Mouse (Mus musculus): Measurements from ENCODE around the gene Bola1. TPM values are rescaled to one million over a fixed set of nuclear protein-coding genes. Genes with fewer than 3 reads are reported as not detected.
"Not testable (repeated sequence)": the region's sequence is repeated elsewhere in the genome, so short reads cannot be mapped to it uniquely, and the experiment has no call there.

The Bola1 gene
- polyA plus RNA-seq, 1 experiment from 2014 or later, result 47.5 TPM

- H3K4me3 ChIP-seq (ENCODE audit: low read depth, low read length), result no peak overlapping the region
- peak overlapping the region; percentile 67; the same call in 1 of the 2 replicates for H3K4me2 ChIP-seq
- H3K9ac ChIP-seq (ENCODE audit: low read depth, low read length), result no peak overlapping the region
- no peaks in the 10 kb centered on the region for H3K36me3 ChIP-seq (ENCODE audit: control insufficient read depth, insufficient read depth, low read length)
- no peak overlapping the region for H3K27ac ChIP-seq (ENCODE audit: low read depth, low read length)
- H3K27me3 ChIP-seq (ENCODE audit: control insufficient read depth, insufficient read depth, low read length), result no peaks in the 10 kb centered on the region
- peaks cover 31% of the 10 kb centered on the region for H3K4me1 ChIP-seq (ENCODE audit: control insufficient read depth, insufficient read depth, low read length)
- 93% methylated on average over 4 of the region's 4 CpGs for WGBS (ENCODE audit: insufficient replicate concordance)
- ATAC-seq (replicated peaks; ENCODE audit: insufficient number of reproducible peaks, low FRiP score, low TSS enrichment), result no peak
- no peaks in the 10 kb centered on the region for H3K9me3 ChIP-seq (replicated peaks; ENCODE audit: control insufficient read depth, low read length)
Measured at GRCm38 (mm10) chr3:96222774-96223173, 3.3 kb upstream of the Bola1 start.

GRCm38 (mm10) chr3:96221640-96222038 is 2.1 kb upstream of the Bola1 start:
- 35% methylated on average over 9 of the region's 9 CpGs for WGBS (ENCODE audit: insufficient replicate concordance)
- no peak for ATAC-seq (replicated peaks; ENCODE audit: insufficient number of reproducible peaks, low FRiP score, low TSS enrichment)
- H3K36me3 ChIP-seq (ENCODE audit: control insufficient read depth, insufficient read depth, low read length), result no peaks in the 10 kb centered on the region
- no peaks in the 10 kb centered on the region for H3K9me3 ChIP-seq (replicated peaks; ENCODE audit: control insufficient read depth, low read length)
- no peaks in the 10 kb centered on the region for H3K27me3 ChIP-seq (ENCODE audit: control insufficient read depth, insufficient read depth, low read length)
- H3K9ac ChIP-seq (ENCODE audit: low read depth, low read length), result peak overlapping the region; percentile 97
- peak overlapping the region; percentile 67 for H3K4me2 ChIP-seq
- H3K4me3 ChIP-seq (ENCODE audit: low read depth, low read length), result peak overlapping the region; percentile 66
- peaks cover 31% of the 10 kb centered on the region for H3K4me1 ChIP-seq (ENCODE audit: control insufficient read depth, insufficient read depth, low read length)
- peak overlapping the region; percentile 99 for H3K27ac ChIP-seq (ENCODE audit: low read depth, low read length)

GRCm38 (mm10) chr3:96220765-96221639 is 1.5 kb upstream of the Bola1 start, which contains the start of the genes Hist2h2ac and Hist2h2be:
Gene Hist2h2ac (minus strand): TSS chr3:96220880.
Gene Hist2h2be (plus strand): TSS chr3:96221119.
- H3K9ac ChIP-seq (ENCODE audit: low read depth, low read length), result peak within 1 kb of the TSS; percentile 97
- peaks cover 28% of the 10 kb centered on the region for H3K4me1 ChIP-seq (ENCODE audit: control insufficient read depth, insufficient read depth, low read length)
- ATAC-seq (replicated peaks; ENCODE audit: insufficient number of reproducible peaks, low FRiP score, low TSS enrichment), result peak; percentile 85
- peak within 1 kb of the TSS; percentile 99 for H3K27ac ChIP-seq (ENCODE audit: low read depth, low read length)
- H3K27me3 ChIP-seq (ENCODE audit: control insufficient read depth, insufficient read depth, low read length), result no peaks in the 10 kb centered on the region
- under 1% methylated on average over 43 of the region's 43 CpGs for WGBS (ENCODE audit: insufficient replicate concordance)
- no peaks in the 10 kb centered on the region for H3K9me3 ChIP-seq (replicated peaks; ENCODE audit: control insufficient read depth, low read length)
- H3K36me3 ChIP-seq (ENCODE audit: control insufficient read depth, insufficient read depth, low read length), result no peaks in the 10 kb centered on the region
- peak within 1 kb of the TSS; percentile 67 for H3K4me2 ChIP-seq
- peak within 1 kb of the TSS; percentile 66 for H3K4me3 ChIP-seq (ENCODE audit: low read depth, low read length)

GRCm38 (mm10) chr3:96220131-96220764 is 739 bp upstream of the Bola1 start:
- 0 out of 2 replicates have a peak, but pooled peaks have one; percentile 12 for ATAC-seq (replicated peaks; ENCODE audit: insufficient number of reproducible peaks, low FRiP score, low TSS enrichment)
- WGBS (ENCODE audit: insufficient replicate concordance), result under 1% methylated on average over 24 of the region's 47 CpGs
- H3K4me1 ChIP-seq (ENCODE audit: control insufficient read depth, insufficient read depth, low read length), result peaks cover 23% of the 10 kb centered on the region
- H3K9me3 ChIP-seq (replicated peaks; ENCODE audit: control insufficient read depth, low read length); H3K27me3 ChIP-seq (ENCODE audit: control insufficient read depth, insufficient read depth, low read length); H3K36me3 ChIP-seq (ENCODE audit: control insufficient read depth, insufficient read depth, low read length): not testable (repeated sequence)
- H3K4me3 ChIP-seq (ENCODE audit: low read depth, low read length), result peak overlapping the region; percentile 66
- H3K9ac ChIP-seq (ENCODE audit: low read depth, low read length), result peak overlapping the region; percentile 97
- H3K4me2 ChIP-seq, result peak overlapping the region; percentile 67
- peak overlapping the region; percentile 99 for H3K27ac ChIP-seq (ENCODE audit: low read depth, low read length)

GRCm38 (mm10) chr3:96219191-96219641 is 293 bp downstream of the Bola1 start:
- peaks cover 17% of the 10 kb centered on the region; the same call in 1 of the 2 replicates for H3K4me1 ChIP-seq (ENCODE audit: control insufficient read depth, insufficient read depth, low read length)
- WGBS (ENCODE audit: insufficient replicate concordance), result under 1% methylated on average over 12 of the region's 12 CpGs
- H3K9ac ChIP-seq (ENCODE audit: low read depth, low read length), result peak overlapping the region; percentile 97
- H3K27ac ChIP-seq (ENCODE audit: low read depth, low read length), result peak overlapping the region; percentile 99
- H3K4me2 ChIP-seq, result peak overlapping the region; percentile 67
- ATAC-seq (replicated peaks; ENCODE audit: insufficient number of reproducible peaks, low FRiP score, low TSS enrichment), result no peak; the same call in 1 of the 2 replicates
- no peaks in the 10 kb centered on the region for H3K9me3 ChIP-seq (replicated peaks; ENCODE audit: control insufficient read depth, low read length)
- H3K27me3 ChIP-seq (ENCODE audit: control insufficient read depth, insufficient read depth, low read length), result no peaks in the 10 kb centered on the region
- no peaks in the 10 kb centered on the region for H3K36me3 ChIP-seq (ENCODE audit: control insufficient read depth, insufficient read depth, low read length)
- peak overlapping the region; percentile 66 for H3K4me3 ChIP-seq (ENCODE audit: low read depth, low read length)

GRCm38 (mm10) chr3:96209242-96209641 is 10.3 kb downstream of the Bola1 start:
- Histone ChIP-seq H3K4me2 (no peak overlapping the region), H3K27me3 (ENCODE audit: control insufficient read depth, insufficient read depth, low read length) (no peaks in the 10 kb centered on the region), H3K36me3 (ENCODE audit: control insufficient read depth, insufficient read depth, low read length) (no peaks in the 10 kb centered on the region), H3K4me1 (ENCODE audit: control insufficient read depth, insufficient read depth, low read length) (no peaks in the 10 kb centered on the region), H3K9ac (ENCODE audit: low read depth, low read length) (no peak overlapping the region), H3K9me3 (replicated peaks; ENCODE audit: control insufficient read depth, low read length) (no peaks in the 10 kb centered on the region), H3K4me3 (ENCODE audit: low read depth, low read length) (no peak overlapping the region), H3K27ac (ENCODE audit: low read depth, low read length) (no peak overlapping the region)
- 17% methylated on average over 15 of the region's 15 CpGs for WGBS (ENCODE audit: insufficient replicate concordance)
- no peak for ATAC-seq (replicated peaks; ENCODE audit: insufficient number of reproducible peaks, low FRiP score, low TSS enrichment)

GRCm38 (mm10) chr3:96207819-96208218 is 11.7 kb downstream of the Bola1 start:
- Histone ChIP-seq H3K4me2 (no peak overlapping the region), H3K36me3 (ENCODE audit: control insufficient read depth, insufficient read depth, low read length) (no peaks in the 10 kb centered on the region), H3K4me3 (ENCODE audit: low read depth, low read length) (no peak overlapping the region), H3K9ac (ENCODE audit: low read depth, low read length) (no peak overlapping the region), H3K9me3 (replicated peaks; ENCODE audit: control insufficient read depth, low read length) (no peaks in the 10 kb centered on the region), H3K27me3 (ENCODE audit: control insufficient read depth, insufficient read depth, low read length) (no peaks in the 10 kb centered on the region), H3K27ac (ENCODE audit: low read depth, low read length) (no peak overlapping the region), H3K4me1 (ENCODE audit: control insufficient read depth, insufficient read depth, low read length) (no peaks in the 10 kb centered on the region)
- no peak for ATAC-seq (replicated peaks; ENCODE audit: insufficient number of reproducible peaks, low FRiP score, low TSS enrichment)
- WGBS (ENCODE audit: insufficient replicate concordance), result 73% methylated on average over 3 of the region's 3 CpGs

GRCm38 (mm10) chr3:96199731-96200130 is 19.8 kb downstream of the Bola1 start:
- Histone ChIP-seq H3K36me3 (ENCODE audit: control insufficient read depth, insufficient read depth, low read length) (peaks cover 9% of the 10 kb centered on the region; the same call in 1 of the 2 replicates), H3K4me1 (ENCODE audit: control insufficient read depth, insufficient read depth, low read length) (peaks cover 12% of the 10 kb centered on the region), H3K27ac (ENCODE audit: low read depth, low read length) (no peak overlapping the region), H3K27me3 (ENCODE audit: control insufficient read depth, insufficient read depth, low read length) (no peaks in the 10 kb centered on the region), H3K4me2 (no peak overlapping the region), H3K4me3 (ENCODE audit: low read depth, low read length) (no peak overlapping the region), H3K9ac (ENCODE audit: low read depth, low read length) (no peak overlapping the region), H3K9me3 (replicated peaks; ENCODE audit: control insufficient read depth, low read length) (no peaks in the 10 kb centered on the region)
- 33% methylated on average over 2 of the region's 2 CpGs for WGBS (ENCODE audit: insufficient replicate concordance)
- ATAC-seq (replicated peaks; ENCODE audit: insufficient number of reproducible peaks, low FRiP score, low TSS enrichment), result no peak
